Mouse (Mus musculus) lung, postnatal 36 days (tissue): ENCODE measurements at regions not wholly inside any gene's neighbourhood (a gene's known extent, or its start where the extent isn't known, plus 50 kb on each side); places are given as distances from the start of the nearest gene placed in this dataset.

Experiments
- DNase-seq: peaks from one replicate; pipeline ENCODE4 v3.0.0; 2022; ENCODE audit warnings: mixed read lengths

GRCm38 (mm10) chr9:100404426-100404825, 82.2 kb downstream of the Il20rb start:
- no peak for DNase-seq

DNA sequence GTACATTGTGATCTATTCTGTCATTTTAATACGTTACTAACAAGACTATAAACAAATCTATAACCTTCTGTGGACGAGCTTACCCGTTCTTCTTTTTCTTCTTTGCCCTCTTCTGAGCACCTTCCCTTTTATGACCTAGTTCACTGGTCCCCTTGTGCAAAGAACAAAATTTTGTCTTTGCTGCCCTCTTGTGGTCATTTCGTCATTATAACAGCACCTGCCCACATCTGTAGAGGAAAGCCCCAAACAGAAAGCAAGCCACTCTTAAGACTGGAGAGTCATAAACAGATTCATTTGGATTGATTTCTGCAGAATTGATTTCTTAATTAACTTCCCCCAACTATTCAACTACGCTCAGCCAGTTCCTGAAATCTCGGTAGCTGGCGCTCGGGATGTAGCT, 86.2 kb downstream of the Il20rb start:
- peak; percentile 78 for DNase-seq

GRCm38 (mm10) chr9:100396340-100396910, 90.2 kb downstream of the Il20rb start:
- DNase-seq, result no peak

DNA sequence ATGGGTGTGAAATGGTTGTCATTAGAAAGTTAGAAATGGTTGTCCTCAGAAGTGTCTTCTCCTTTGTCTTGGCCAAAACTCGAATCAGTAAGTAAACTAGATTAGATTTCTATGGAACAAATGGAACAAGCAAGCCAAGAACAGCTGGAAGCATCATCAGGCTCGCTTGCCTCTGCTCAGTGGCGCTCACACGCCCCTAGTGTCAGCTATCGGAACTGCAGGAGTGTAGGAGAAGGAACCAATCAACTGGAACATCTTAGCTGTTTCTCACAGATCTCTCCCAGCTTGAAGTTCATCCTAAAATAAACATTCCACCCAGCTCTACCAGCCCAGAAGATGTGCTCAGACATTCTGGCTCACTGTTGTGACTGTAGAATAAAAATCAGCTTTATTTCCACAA, 90.9 kb downstream of the Il20rb start:
- DNase-seq, result peak; percentile 90

- DNase-seq, result no peak
Observed at GRCm38 (mm10) chr9:100394632-100395031, 92.0 kb downstream of the Il20rb start.

- DNase-seq, result no peak
Observed at GRCm38 (mm10) chr9:100394166-100394565, 92.4 kb downstream of the Il20rb start.

GRCm38 (mm10) chr9:100392262-100392661, 94.3 kb downstream of the Il20rb start:
- no peak for DNase-seq

DNA sequence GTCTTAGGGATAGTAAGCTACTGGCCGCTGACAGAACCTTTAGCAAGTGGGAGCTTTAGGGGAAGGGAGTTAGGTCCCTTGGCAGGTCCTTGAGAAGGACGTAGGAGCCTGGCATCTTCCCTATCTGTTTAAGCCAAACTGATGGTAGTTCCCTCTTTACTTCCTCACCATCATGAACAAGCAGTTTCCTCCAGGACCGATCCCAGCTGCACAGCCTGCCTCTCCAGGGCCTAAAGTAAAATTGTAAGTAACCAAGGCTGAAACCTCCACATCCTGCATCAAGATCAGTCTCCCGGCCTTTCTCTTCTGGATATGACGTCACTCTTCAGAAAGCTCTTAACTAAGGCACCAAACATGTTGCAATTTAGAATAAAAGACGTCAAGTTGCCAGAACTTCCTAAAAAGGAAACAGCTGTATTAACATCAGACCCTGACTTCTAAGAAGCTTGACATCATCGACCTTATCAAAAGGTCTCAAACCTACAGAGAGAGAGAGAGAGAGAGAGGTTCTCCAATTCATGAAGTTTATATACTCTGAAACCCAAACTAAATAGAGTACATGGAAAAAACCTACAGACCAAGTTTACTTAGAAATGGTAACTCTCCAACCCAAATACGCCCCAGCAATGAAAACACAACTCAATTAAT, 94.9 kb downstream of the Il20rb start:
- no peak for DNase-seq

GRCm38 (mm10) chr9:100388393-100388792, 98.2 kb downstream of the Il20rb start:
- no peak for DNase-seq

DNA sequence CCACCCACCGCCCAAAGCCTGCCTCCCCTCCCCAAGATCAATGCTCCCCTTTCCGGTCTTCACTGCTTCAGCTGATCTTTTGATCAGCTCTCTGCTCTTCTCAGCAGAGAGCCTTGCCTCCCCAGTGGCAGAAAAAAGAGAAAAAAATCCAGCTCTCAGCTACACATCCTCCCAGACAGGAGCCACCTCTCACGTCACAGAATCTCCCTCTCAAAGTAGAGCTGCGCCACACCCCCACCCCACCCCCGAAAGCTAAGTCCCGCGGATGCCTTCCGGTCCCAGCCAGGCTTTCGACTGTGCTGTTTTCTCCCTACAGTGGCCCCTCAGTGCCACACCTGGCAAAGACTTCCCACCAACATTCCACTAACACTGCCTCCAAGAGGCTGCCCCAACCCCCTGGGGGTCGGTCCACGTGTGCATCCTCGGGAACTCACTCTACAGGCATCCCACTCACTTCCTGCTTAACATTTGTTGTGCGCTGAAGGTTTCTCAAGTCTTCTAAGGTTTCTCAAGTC, 99.4 kb downstream of the Il20rb start:
- no peak for DNase-seq

DNA sequence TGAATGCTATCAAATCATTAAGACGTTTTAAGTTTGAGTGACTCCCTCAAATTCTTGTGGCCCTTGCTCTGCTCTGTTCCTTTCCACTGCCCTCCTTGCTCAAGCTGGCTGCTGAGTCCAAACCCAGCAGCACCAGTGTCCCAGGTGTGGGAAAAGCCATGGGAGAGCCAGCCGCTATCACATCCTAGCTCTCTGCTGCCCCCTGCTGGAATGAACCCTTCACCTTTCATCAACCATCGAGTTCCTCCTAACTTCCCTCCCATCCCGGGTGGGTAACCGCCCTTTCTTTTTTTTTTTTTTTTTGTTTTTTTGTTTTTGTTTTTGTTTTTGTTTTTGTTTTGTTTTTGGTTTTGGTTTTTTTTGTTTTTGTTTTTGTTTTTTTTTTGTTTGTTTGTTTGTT, 104.1 kb downstream of the Il20rb start:
- DNase-seq, result peak; percentile 84

- no peak for DNase-seq
Observed at GRCm38 (mm10) chr9:100369921-100370320, 116.7 kb downstream of the Il20rb start.

GRCm38 (mm10) chr9:100366816-100367215, 119.8 kb downstream of the Il20rb start:
- no peak for DNase-seq

- peak; percentile 49 for DNase-seq
Observed at GRCm38 (mm10) chr9:100359934-100360716, 126.5 kb downstream of the Il20rb start.

GRCm38 (mm10) chr9:100357553-100357952, 129.0 kb downstream of the Il20rb start:
- DNase-seq, result no peak

GRCm38 (mm10) chr9:100340796-100341195, 145.8 kb downstream of the Il20rb start:
- DNase-seq, result no peak

DNA sequence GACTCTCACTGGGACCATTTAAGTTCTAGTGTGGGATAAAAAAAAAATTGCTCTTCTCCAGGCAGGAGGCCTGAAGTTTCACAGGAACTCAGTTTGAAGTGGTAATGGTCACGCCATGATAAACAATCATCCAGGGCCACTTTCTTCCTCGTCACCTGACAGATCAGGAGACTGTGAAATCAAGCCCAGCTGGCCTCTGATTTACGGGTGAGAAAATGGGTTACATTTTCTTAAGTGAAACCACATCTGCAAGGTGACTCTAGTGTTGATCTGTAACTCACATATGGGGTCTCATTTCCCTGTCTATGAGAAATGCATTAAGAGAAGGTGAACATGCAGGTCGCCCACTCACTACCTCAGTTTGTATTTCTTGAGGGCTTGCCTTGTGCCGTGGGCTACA, 178.8 kb downstream of the Il20rb start:
- no peak for DNase-seq

GRCm38 (mm10) chr9:100307364-100307763, 179.2 kb downstream of the Il20rb start:
- no peak for DNase-seq

- DNase-seq, result peak; percentile 29
Observed at GRCm38 (mm10) chr9:100303762-100304161, 182.8 kb downstream of the Il20rb start.

- no peak for DNase-seq
Observed at GRCm38 (mm10) chr9:100301613-100302012, 185.0 kb downstream of the Il20rb start.

- no peak for DNase-seq
Observed at GRCm38 (mm10) chr9:100277361-100277760, 209.2 kb downstream of the Il20rb start.

- no peak for DNase-seq
Observed at GRCm38 (mm10) chr9:100266528-100267387, 219.8 kb downstream of the Il20rb start.

GRCm38 (mm10) chr9:100252409-100252808, 234.2 kb downstream of the Il20rb start:
- DNase-seq, result no peak
